Mouse (Mus musculus): ENCODE results near the gene Smc5. TPM values are rescaled to one million over a fixed set of nuclear protein-coding genes. Genes with fewer than 3 reads are reported as not detected.

Smc5 gene
- polyA plus RNA-seq, 2 experiments: 33.4 to 56.3 TPM

DNA sequence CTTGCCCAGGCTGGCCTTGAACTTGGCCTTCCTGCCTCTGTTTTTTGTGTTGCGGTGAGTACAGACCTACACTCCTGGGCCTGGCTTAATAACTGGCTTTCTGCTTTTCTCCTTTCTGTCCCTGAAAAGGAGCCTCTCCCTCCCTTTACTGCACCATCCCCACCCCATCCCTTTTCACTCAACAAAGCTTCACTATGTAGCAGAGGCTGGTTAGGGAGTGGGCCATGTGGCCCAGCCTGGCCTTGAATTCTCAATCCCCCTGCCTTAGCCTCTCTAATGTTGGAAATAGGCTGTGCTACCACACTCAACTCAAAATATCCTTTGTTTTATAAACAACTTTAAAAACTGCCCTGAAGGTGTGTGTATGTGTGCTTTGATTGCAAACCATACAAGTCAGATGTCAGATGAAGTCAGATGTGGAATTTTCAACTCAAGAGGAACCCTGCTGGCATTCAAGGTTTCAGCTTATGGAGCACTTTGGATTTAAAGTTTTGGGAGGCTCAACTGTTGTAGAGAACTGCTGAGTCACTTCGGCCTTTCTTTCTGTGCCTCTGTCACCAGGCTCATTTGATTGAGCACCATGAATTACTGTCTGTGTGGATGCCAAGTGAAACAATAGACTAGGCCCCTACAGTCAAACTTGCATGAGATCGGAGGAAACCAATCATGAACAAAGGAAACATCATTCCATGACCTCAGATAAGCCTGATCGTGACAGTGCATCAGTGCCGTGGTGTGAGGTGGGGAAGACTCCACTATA lies 104.6 kb downstream of the Smc5 start:
- Histone ChIP-seq H3K27ac (replicated peaks; ENCODE audit: low read depth, low read length) (no peak overlapping the region), H3K9ac (ENCODE audit: low read depth, low read length, severe bottlenecking) (no peak overlapping the region), H3K27me3 (ENCODE audit: control insufficient read depth, insufficient read depth, low read length) (no peaks in the 10 kb centered on the region), H3K9me3 (ENCODE audit: control insufficient read depth, low read length) (no peaks in the 10 kb centered on the region), H3K4me3 (replicated peaks; ENCODE audit: low read length) (no peak overlapping the region), H3K4me2 (replicated peaks; ENCODE audit: low read depth, low read length, severe bottlenecking) (no peak overlapping the region), H3K36me3 (ENCODE audit: control insufficient read depth, insufficient read depth, low read length) (no peaks in the 10 kb centered on the region), H3K4me1 (ENCODE audit: control insufficient read depth, insufficient read depth, low read length) (no peaks in the 10 kb centered on the region)
- no peak for TF ChIP-seq POLR2A (IDR thresholded peaks at IDR 0.05; ENCODE audit: borderline replicate concordance, extremely low read depth, insufficient read depth, insufficient read length)
- 91% methylated on average over 5 of the region's 5 CpGs for WGBS
- DNase-seq (ENCODE audit: low spot score): no peak
- no peak for ATAC-seq (ENCODE audit: low FRiP score, low read depth)

DNA sequence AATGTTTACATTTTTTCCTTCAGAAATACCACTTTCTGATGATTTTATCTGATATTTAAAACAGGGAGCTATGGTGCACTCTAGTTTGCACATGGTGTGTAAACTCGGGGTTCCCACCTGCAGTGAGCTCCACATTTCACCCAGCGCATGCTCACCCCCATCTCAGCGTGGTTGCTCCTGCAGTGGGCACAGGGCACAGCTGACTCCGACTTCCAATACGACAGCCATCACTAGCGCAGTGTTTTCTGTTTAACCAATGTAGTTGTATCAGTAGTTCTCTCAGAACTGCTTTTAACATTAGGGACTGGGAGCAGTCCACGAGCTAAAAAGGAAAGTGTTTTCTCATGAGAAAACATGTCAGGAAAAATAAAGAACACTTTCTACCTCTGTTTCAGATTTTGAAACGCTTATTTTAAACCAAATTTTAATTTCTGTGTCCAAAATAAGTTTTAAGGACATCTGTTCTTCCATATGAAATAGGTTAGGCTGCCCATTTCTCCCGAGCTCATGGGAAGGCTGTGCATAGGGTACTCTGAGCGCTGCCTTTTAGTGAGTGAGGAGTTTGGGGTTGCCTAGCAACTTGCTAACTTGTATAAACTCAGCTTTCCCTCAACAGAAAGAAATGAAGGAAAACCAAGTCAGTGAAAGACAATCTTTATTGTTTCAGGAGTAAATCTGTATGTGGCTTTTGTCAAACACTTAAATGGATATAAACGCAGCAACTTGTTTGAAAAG lies 107.0 kb downstream of the Smc5 start:
- 71% methylated on average over 11 of the region's 11 CpGs for WGBS
- Histone ChIP-seq H3K4me2 (replicated peaks; ENCODE audit: low read depth, low read length, severe bottlenecking) (no peak overlapping the region), H3K9ac (ENCODE audit: low read depth, low read length, severe bottlenecking) (no peak overlapping the region), H3K4me1 (ENCODE audit: control insufficient read depth, insufficient read depth, low read length) (peaks cover 6% of the 10 kb centered on the region; the same call in 1 of the 2 replicates), H3K9me3 (ENCODE audit: control insufficient read depth, low read length) (no peaks in the 10 kb centered on the region), H3K4me3 (replicated peaks; ENCODE audit: low read length) (no peak overlapping the region), H3K27ac (replicated peaks; ENCODE audit: low read depth, low read length) (no peak overlapping the region), H3K36me3 (ENCODE audit: control insufficient read depth, insufficient read depth, low read length) (no peaks in the 10 kb centered on the region), H3K27me3 (ENCODE audit: control insufficient read depth, insufficient read depth, low read length) (no peaks in the 10 kb centered on the region)
- no peak for DNase-seq (ENCODE audit: low spot score)
- no peak for TF ChIP-seq POLR2A (IDR thresholded peaks at IDR 0.05; ENCODE audit: borderline replicate concordance, extremely low read depth, insufficient read depth, insufficient read length)
- no peak for ATAC-seq (ENCODE audit: low FRiP score, low read depth)

- 90% methylated on average over 16 of the region's 16 CpGs for WGBS
- ATAC-seq (ENCODE audit: low FRiP score, low read depth): no peak
- H3K4me2 ChIP-seq (replicated peaks; ENCODE audit: low read depth, low read length, severe bottlenecking): no peak overlapping the region
- no peak overlapping the region for H3K27ac ChIP-seq (replicated peaks; ENCODE audit: low read depth, low read length)
- no peaks in the 10 kb centered on the region for H3K27me3 ChIP-seq (ENCODE audit: control insufficient read depth, insufficient read depth, low read length)
- H3K9me3 ChIP-seq (ENCODE audit: control insufficient read depth, low read length): no peaks in the 10 kb centered on the region
- TF ChIP-seq POLR2A (IDR thresholded peaks at IDR 0.05; ENCODE audit: borderline replicate concordance, extremely low read depth, insufficient read depth, insufficient read length): no peak
- H3K36me3 ChIP-seq (ENCODE audit: control insufficient read depth, insufficient read depth, low read length): no peaks in the 10 kb centered on the region
- no peak overlapping the region for H3K9ac ChIP-seq (ENCODE audit: low read depth, low read length, severe bottlenecking)
- H3K4me1 ChIP-seq (ENCODE audit: control insufficient read depth, insufficient read depth, low read length): peaks cover 13% of the 10 kb centered on the region
- no peak for DNase-seq (ENCODE audit: low spot score)
- H3K4me3 ChIP-seq (replicated peaks; ENCODE audit: low read length): no peak overlapping the region
Observed at GRCm38 (mm10) chr19:23164651-23165240, 109.0 kb downstream of the Smc5 start.

- no peaks in the 10 kb centered on the region for H3K27me3 ChIP-seq (ENCODE audit: control insufficient read depth, insufficient read depth, low read length)
- WGBS: 52% methylated on average over 3 of the region's 3 CpGs
- H3K9ac ChIP-seq (ENCODE audit: low read depth, low read length, severe bottlenecking): no peak overlapping the region
- no peak overlapping the region for H3K4me2 ChIP-seq (replicated peaks; ENCODE audit: low read depth, low read length, severe bottlenecking)
- H3K4me1 ChIP-seq (ENCODE audit: control insufficient read depth, insufficient read depth, low read length): peaks cover 18% of the 10 kb centered on the region
- no peak overlapping the region for H3K27ac ChIP-seq (replicated peaks; ENCODE audit: low read depth, low read length)
- H3K4me3 ChIP-seq (replicated peaks; ENCODE audit: low read length): no peak overlapping the region
- TF ChIP-seq POLR2A (IDR thresholded peaks at IDR 0.05; ENCODE audit: borderline replicate concordance, extremely low read depth, insufficient read depth, insufficient read length): no peak
- no peaks in the 10 kb centered on the region for H3K36me3 ChIP-seq (ENCODE audit: control insufficient read depth, insufficient read depth, low read length)
- no peaks in the 10 kb centered on the region for H3K9me3 ChIP-seq (ENCODE audit: control insufficient read depth, low read length)
- DNase-seq (ENCODE audit: low spot score) (no peak), ATAC-seq (ENCODE audit: low FRiP score, low read depth) (no peak)
Observed at GRCm38 (mm10) chr19:23163361-23163760, 110.3 kb downstream of the Smc5 start.

DNA sequence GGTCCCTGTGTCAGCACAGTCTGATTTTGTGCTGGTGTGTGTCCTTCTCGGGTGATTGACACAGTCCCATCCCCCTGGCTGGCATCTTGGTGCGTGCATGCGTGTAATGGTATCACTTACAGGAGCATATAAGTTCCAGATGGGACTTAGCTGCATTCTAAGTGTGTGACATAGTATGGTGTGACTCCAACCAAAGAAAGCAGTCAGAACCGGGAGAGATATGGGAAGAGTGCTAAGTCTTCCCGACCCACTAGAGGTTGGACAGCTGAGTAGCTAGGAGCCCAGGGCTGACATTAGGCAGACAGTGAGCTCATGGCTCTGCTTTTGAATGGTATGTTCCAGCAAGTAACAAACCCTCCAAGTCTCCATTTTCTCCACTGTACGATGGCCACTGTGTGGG lies 110.8 kb downstream of the Smc5 start:
- no peak overlapping the region for H3K4me2 ChIP-seq (replicated peaks; ENCODE audit: low read depth, low read length, severe bottlenecking)
- peaks cover 18% of the 10 kb centered on the region for H3K4me1 ChIP-seq (ENCODE audit: control insufficient read depth, insufficient read depth, low read length)
- ATAC-seq (ENCODE audit: low FRiP score, low read depth) (no peak), DNase-seq (ENCODE audit: low spot score) (no peak)
- no peak for TF ChIP-seq POLR2A (IDR thresholded peaks at IDR 0.05; ENCODE audit: borderline replicate concordance, extremely low read depth, insufficient read depth, insufficient read length)
- no peak overlapping the region for H3K4me3 ChIP-seq (replicated peaks; ENCODE audit: low read length)
- no peaks in the 10 kb centered on the region for H3K36me3 ChIP-seq (ENCODE audit: control insufficient read depth, insufficient read depth, low read length)
- H3K27me3 ChIP-seq (ENCODE audit: control insufficient read depth, insufficient read depth, low read length): no peaks in the 10 kb centered on the region
- no peak overlapping the region for H3K9ac ChIP-seq (ENCODE audit: low read depth, low read length, severe bottlenecking)
- no peak overlapping the region for H3K27ac ChIP-seq (replicated peaks; ENCODE audit: low read depth, low read length)
- 53% methylated on average over 6 of the region's 6 CpGs for whole genome bisulfite sequencing
- H3K9me3 ChIP-seq (ENCODE audit: control insufficient read depth, low read length): no peaks in the 10 kb centered on the region
